Mouse (Mus musculus) monocyte, adult 2 months (primary cell): ENCODE measurements around the gene Tenm4.

ENCODE experiments used
- DNase-seq, 2 experiments: peaks; one replicate each; pipeline ENCODE4 v3.0.0; 2022; ENCODE audit warnings: low spot score in 2 of 2, low read depth in 1 of 2

Gene Tenm4

GRCm38 (mm10) chr7:96719926-96720325 lies 548.9 kb downstream of the Tenm4 start:
- no peak for DNase-seq

- DNase-seq = no peak
These were observed 549.4 kb downstream of the Tenm4 start for GRCm38 (mm10) chr7:96720465-96720864.

GRCm38 (mm10) chr7:96722796-96723195 lies 551.8 kb downstream of the Tenm4 start:
- DNase-seq = no peak

GRCm38 (mm10) chr7:96725603-96726002 lies 554.6 kb downstream of the Tenm4 start:
- DNase-seq = no peak

GRCm38 (mm10) chr7:96730360-96730759 lies 559.3 kb downstream of the Tenm4 start:
- DNase-seq = no peak

- DNase-seq = no peak
These were observed 560.9 kb downstream of the Tenm4 start for GRCm38 (mm10) chr7:96731947-96732346.

GRCm38 (mm10) chr7:96734315-96735058 lies 563.4 kb downstream of the Tenm4 start:
- no peak for DNase-seq

- no peak for DNase-seq
These were observed 569.6 kb downstream of the Tenm4 start for GRCm38 (mm10) chr7:96740631-96741030.

- no peak for DNase-seq
These were observed 571.2 kb downstream of the Tenm4 start for GRCm38 (mm10) chr7:96742221-96742620.

- no peak for DNase-seq
These were observed 574.9 kb downstream of the Tenm4 start for GRCm38 (mm10) chr7:96745956-96746355.

- DNase-seq = no peak
These were observed 575.7 kb downstream of the Tenm4 start for GRCm38 (mm10) chr7:96746706-96747105.

GRCm38 (mm10) chr7:96748538-96749045 lies 577.5 kb downstream of the Tenm4 start:
- no peak for DNase-seq

- DNase-seq = no peak
These were observed 578.7 kb downstream of the Tenm4 start for GRCm38 (mm10) chr7:96749753-96750152.

- no peak for DNase-seq
These were observed 580.2 kb downstream of the Tenm4 start for GRCm38 (mm10) chr7:96751236-96751635.

- no peak for DNase-seq
These were observed 581.7 kb downstream of the Tenm4 start for GRCm38 (mm10) chr7:96752776-96753175.

- no peak for DNase-seq
These were observed 582.5 kb downstream of the Tenm4 start for GRCm38 (mm10) chr7:96753335-96754095.

- no peak for DNase-seq
These were observed 583.1 kb downstream of the Tenm4 start for GRCm38 (mm10) chr7:96754175-96754574.

- DNase-seq = no peak
These were observed 584.5 kb downstream of the Tenm4 start for GRCm38 (mm10) chr7:96755459-96756094.

GRCm38 (mm10) chr7:96756104-96756742 lies 585.2 kb downstream of the Tenm4 start:
- DNase-seq = no peak

GRCm38 (mm10) chr7:96757067-96757466 lies 586.0 kb downstream of the Tenm4 start:
- no peak for DNase-seq

- DNase-seq = no peak
These were observed 589.2 kb downstream of the Tenm4 start for GRCm38 (mm10) chr7:96760208-96760607.
